ENCODE assay signal across 8 mouse cellular contexts in the genomic region with DNA sequence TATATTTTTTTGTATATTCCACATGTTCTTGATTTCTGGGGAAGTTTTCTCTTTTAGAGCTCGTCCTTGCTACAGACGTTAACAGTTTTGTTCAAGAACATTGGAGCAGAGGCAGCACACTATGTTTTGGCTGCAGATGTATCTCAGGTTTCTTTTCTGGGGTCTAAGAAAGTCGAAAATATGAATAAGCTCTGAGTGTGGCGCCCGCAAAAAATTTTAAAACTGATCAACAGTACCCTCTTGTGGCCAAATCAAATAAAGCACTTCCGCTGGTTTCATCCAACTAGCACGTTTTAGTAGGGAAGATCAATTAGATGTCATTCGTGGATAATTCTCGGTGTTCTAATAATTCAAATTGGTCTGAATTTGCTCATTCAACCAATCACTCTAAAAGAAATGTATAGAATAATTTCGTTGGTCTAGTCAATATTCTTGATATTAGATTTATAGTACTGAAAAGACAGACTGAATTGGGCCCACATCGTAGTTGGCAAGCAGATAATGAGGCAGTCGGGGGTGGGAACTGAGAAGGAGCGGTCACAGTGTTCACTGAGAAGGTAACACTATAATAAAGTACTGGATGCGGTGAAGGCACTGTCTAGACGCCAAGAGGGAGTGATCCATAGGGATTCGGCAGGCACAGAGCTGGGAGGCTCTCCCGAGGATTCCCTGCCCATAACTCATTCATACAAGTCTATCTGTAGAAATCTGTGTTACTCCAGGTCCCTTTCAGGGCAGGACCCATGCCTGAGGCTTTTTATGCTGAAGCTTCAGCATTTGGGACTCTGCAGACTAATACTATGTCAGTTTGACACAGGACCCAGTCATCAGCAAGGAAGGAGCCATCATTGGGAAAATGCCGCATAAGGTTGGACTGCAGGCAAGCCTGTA. TPM values are rescaled to one million over a fixed set of nuclear protein-coding genes. Genes with fewer than 3 reads are reported as not detected.
DNase-seq lines count a peak whose midpoint lies in the region; ATAC-seq lines count a peak whose summit lies in the region.

No protein-coding gene starts in this region.

- H3K4me3 ChIP-seq in heart, embryonic 16.5 days (ENCODE audit: low read length): no peak overlapping the region
- H3K4me3 ChIP-seq in midbrain, embryonic 15.5 days: no peak overlapping the region

- ATAC-seq in heart, embryonic 16.5 days (replicated peaks; ENCODE audit: extremely low read depth, insufficient read depth, low FRiP score): no peak
- ATAC-seq in midbrain, embryonic 15.5 days (replicated peaks): peak; percentile 85

- no peaks in the 10 kb centered on the region for H3K9me3 ChIP-seq in heart, embryonic 16.5 days (replicated peaks; ENCODE audit: control insufficient read depth, low read length)
- H3K9me3 ChIP-seq in midbrain, embryonic 15.5 days: no peaks in the 10 kb centered on the region

- no peaks in the 10 kb centered on the region for H3K4me1 ChIP-seq in heart, embryonic 16.5 days (ENCODE audit: control insufficient read depth, insufficient read depth, low read length)
- no peaks in the 10 kb centered on the region for H3K4me1 ChIP-seq in midbrain, embryonic 15.5 days

- peak; percentile 27 for DNase-seq in left cerebral cortex, adult 11 months (ENCODE audit: low spot score)
- DNase-seq in left cerebral cortex, adult 8-10 months (ENCODE audit: low spot score in 2 of 2): no peak
- DNase-seq in ZHBTc4 (ENCODE audit: low read depth, low spot score): peak; percentile 17
- DNase-seq in layer of hippocampus, adult 11-12 months (ENCODE audit: low spot score): peak; percentile 50
- no peak for DNase-seq in ovary, postnatal 14 days (ENCODE audit: low spot score)
- no peak for DNase-seq in testis, postnatal 14 days (ENCODE audit: low spot score)

- WGBS in heart, embryonic 16.5 days: 36% methylated on average over 18 of the region's 18 CpGs
- WGBS in midbrain, embryonic 15.5 days: 43% methylated on average over 18 of the region's 18 CpGs

- H3K27me3 ChIP-seq in heart, embryonic 16.5 days (ENCODE audit: control insufficient read depth, insufficient read depth, low read length): no peaks in the 10 kb centered on the region
- H3K27me3 ChIP-seq in midbrain, embryonic 15.5 days (replicated peaks): no peaks in the 10 kb centered on the region

- H3K9ac ChIP-seq in heart, embryonic 16.5 days (ENCODE audit: low read length): no peak overlapping the region
- no peak overlapping the region for H3K9ac ChIP-seq in midbrain, embryonic 15.5 days

- no peak overlapping the region for H3K27ac ChIP-seq in heart, embryonic 16.5 days (ENCODE audit: low read length)
- no peak overlapping the region for H3K27ac ChIP-seq in midbrain, embryonic 15.5 days

- no peaks in the 10 kb centered on the region for H3K36me3 ChIP-seq in heart, embryonic 16.5 days (ENCODE audit: control insufficient read depth, insufficient read depth)
- no peaks in the 10 kb centered on the region for H3K36me3 ChIP-seq in midbrain, embryonic 15.5 days (replicated peaks)

- H3K4me2 ChIP-seq in heart, embryonic 16.5 days (ENCODE audit: low read depth, low read length): peak overlapping the region; percentile 29; the same call in 1 of the 2 replicates
- no peak overlapping the region for H3K4me2 ChIP-seq in midbrain, embryonic 15.5 days

RNA-seq across cellular contexts. Expression of a gene that starts 17.1 kb away (rescaled TPM):
- not detected for total RNA-seq in left cerebral cortex, adult 8-10 months (2022)
- polyA plus RNA-seq in heart, embryonic 16.5 days (2015; fragmentation: Nextera tagmentation; extraction: Ambion mirVana): not detected in 2 replicates
- polyA plus RNA-seq in midbrain, embryonic 15.5 days (2015; fragmentation: Nextera tagmentation; extraction: Ambion mirVana): not detected in 2 replicates

RNA-seq across cellular contexts. Expression of a gene that starts 24.9 kb away (rescaled TPM):
- total RNA-seq in left cerebral cortex, adult 8-10 months (2022): 10 to 100 TPM; 56.0 to 59.8 (median 58.0) TPM
- 1.2 and 1.4 TPM in 2 replicates for polyA plus RNA-seq in heart, embryonic 16.5 days (2015; fragmentation: Nextera tagmentation; extraction: Ambion mirVana)
- 0.40 TPM in 2 replicates for polyA plus RNA-seq in midbrain, embryonic 15.5 days (2015; fragmentation: Nextera tagmentation; extraction: Ambion mirVana)

Comparison
In these comparisons a context has a peak if more than half of its experiments do, and no peak if none do; other contexts are left out.
1. DNase-seq: peak in left cerebral cortex, adult 11 months (single experiment), ZHBTc4 (single experiment) and layer of hippocampus, adult 11-12 months (single experiment); none in left cerebral cortex, adult 8-10 months (0 of 2), ovary, postnatal 14 days (single experiment) and testis, postnatal 14 days (single experiment).